Mouse (Mus musculus) cerebellum, adult 8-10 months (tissue): ENCODE data around the gene Rpp14.
A peak's percentile ranks its signal among the peaks of the same experiment; 100 is the strongest.
"Not testable (repeated sequence)": the region's sequence is repeated elsewhere in the genome, so short reads cannot be mapped to it uniquely, and the experiment has no call there.

Source experiments
- DNase-seq: peaks from one replicate; pipeline ENCODE4 v3.0.0; 2022

Gene Rpp14

GRCm38 (mm10) chr14:8117371-8117770, 37.2 kb downstream of the Rpp14 start:
- no peak for DNase-seq

- DNase-seq, result no peak
These were observed 39.3 kb downstream of the Rpp14 start for GRCm38 (mm10) chr14:8119454-8119853.

DNA sequence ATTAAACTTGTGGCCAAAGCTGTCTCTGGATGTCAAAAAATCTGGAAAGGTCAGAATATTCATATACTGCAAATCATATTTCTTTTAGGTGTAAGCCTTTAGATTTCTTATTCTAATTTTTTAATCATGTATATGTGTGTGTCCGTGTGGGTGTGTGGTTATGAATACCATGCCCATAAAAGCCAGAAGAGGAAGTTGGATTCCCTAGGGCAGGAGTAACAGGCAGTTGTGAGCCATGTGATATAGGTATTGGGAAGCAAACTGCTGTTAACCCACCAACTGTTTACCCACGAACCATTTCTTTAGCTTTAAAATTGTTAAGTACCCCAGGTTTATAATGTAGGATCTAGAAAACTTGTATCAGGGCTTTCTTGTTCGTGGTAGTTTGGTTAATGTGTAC, 39.7 kb downstream of the Rpp14 start:
- no peak for DNase-seq

DNA sequence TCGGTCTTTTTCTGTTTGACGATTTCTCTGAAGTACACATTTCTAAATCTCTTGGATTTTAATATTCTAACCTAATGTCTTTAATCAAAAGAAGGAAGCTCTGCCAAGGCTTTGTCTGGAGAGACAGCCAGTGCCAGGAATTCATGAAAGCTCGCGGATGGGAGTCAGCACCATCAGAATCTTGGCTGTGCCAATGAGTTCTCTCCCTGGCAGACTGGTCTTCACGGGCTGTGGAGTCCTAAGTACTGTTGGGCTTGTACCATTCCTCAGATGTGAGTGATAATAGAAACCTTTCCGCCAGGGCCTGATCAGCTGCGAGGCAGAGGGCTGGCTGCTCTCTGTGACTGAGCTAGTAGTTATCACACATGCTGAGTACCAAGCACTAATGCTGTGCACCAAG, 43.0 kb downstream of the Rpp14 start:
- no peak for DNase-seq

DNA sequence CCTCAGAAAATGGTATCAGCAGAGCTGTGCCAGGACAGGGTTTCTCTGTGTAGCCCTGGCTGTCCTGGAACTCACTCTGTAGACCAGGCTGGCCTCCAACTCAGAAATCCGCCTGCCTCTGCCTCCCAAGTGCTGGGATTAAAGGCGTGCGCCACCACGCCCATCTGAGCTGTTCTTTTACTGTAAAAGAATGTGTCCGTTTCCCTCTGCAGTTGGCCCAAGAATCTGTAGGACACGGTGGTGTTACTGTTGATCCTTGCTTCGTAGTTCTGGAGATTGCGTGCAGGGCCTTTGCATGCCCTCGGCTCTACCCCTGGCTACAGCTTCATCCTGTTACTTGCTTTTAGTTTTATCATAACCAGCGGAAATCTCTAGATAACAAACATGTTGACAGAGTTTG, 43.4 kb downstream of the Rpp14 start:
- DNase-seq, result not testable (repeated sequence)

GRCm38 (mm10) chr14:8124046-8124881, 44.1 kb downstream of the Rpp14 start:
- DNase-seq, result no peak

- no peak for DNase-seq
These were observed 47.8 kb downstream of the Rpp14 start for GRCm38 (mm10) chr14:8127971-8128370.

DNA sequence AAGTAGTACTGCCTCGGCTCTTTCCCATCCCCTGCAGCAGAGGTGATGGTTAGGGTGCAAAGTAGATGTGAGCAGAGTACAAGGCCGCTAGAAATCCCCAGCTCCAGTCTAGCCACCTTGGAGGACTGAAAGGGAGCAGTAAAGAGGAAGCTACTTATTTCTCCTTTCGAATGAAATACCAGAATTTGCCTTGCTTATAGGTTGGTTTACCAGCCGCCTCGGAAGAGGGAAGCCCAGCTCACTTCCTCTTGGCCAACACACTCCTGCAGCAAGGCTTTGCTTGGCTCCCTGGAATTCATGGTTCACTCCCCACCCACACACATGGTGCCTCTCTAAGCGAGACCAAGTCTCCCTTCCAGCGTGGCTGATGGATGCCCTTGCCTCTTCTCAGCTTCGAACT, 52.6 kb downstream of the Rpp14 start:
- no peak for DNase-seq

- no peak for DNase-seq
These were observed 54.1 kb downstream of the Rpp14 start for GRCm38 (mm10) chr14:8134234-8134633.

DNA sequence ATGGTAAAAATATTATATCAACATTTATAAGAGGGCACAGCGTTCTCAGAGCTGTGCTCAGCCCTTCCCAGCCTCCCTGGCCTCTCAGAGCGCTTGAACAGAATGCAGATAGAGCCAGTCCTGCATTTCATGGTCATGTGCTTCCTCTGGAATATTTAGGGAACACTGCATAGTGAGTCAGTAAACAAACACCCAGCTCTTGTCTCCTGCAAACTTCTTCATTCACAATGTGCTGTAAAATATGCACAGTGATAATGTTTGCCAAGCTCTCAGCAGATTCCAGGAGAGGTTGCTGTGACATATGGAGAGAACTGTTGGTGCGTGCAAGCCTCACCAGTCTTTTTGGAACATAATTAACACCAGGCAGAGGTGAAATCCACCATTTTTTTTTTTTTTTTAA, 55.0 kb downstream of the Rpp14 start:
- DNase-seq, result peak; percentile 39

DNA sequence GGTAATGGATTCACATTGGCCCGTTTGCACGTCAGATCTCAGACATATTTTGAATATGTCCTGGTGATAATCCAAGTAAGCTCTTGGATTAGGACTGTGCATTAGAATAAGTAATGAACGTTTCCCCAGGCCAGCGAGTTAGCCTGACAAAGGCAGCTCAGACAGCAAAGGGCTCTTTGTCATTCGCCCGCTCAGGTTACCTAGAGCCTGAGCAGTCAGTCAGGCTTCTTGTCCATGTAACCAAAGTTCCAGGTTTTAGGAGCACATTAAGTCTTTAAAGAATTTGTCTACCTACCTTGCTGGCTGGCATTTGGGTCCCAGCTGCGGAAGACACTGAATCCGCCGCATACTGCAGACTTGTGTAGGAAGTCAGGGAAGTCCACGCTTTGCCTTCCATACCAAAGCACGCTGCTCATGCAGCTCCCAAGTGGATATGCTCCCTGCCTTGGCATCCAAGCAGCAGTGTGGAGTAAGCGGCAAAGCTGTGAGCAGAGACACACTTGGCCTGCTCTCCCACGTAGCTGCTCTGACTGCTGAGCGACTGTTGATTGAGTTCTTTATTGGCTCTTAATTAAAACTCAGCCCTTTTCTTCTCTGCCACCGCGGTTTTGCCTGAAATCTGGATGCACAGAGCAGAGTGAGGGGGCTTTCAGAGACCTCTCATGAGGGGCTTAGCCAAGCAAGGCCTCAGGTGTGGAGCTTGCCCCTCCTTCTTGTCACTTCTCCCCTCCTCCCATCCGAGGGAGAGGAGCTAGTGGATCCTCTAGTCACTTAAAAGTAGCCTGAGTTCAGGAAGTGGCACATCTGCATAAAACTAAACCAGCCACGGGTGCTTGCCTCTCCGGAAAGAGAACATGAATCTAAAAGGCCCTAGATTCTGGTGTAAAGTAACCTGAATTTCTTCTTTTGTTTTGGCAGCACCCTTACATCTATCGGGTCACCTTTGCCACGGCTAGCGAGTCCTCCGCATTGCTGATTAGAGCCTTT, 59.9 kb downstream of the Rpp14 start:
- DNase-seq, result no peak

DNA sequence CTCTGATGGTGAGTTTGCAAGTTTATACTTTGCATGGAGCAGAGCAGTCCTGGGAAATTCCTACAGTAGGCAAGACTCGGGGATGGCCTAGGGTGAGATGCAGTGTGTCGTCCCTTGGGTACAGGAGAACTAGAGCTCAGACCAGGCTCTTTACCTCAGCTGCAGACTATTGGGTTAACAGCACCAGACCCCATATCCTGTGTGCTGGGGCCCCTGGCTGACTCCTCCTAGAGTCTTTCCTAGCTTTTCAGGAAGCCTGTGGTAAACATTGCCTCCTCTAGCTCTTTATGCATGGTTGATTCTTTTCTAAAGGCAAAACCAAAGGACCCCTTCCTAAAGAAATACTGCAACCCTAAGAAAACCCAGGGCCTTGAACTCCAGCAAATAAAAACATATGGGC, 61.0 kb downstream of the Rpp14 start:
- DNase-seq, result no peak
